Comparison of ENCODE assay signal across 11 mouse cellular contexts in the genomic region with DNA sequence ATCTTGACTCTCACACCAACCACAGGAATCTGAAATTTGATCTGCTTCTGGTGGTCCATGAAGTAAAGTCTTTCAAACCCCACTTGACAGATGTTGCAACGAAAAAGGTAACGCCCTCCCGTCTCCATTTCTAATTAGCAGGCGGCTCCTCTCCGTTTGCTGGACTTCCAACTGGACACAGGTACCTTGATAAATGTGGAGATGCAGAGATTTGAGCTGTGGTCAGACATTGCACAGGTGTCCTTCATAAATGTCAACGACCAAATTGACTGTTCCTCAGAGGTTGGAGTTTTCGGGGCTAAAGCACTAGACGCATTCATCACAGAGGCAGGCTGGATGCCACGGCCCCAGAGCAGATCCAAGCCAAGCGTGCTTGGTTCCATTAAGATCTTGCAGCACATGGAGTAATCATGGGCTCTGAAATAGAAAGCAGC. TPM values are rescaled to one million over a fixed set of nuclear protein-coding genes. Genes with fewer than 3 reads are reported as not detected.
DNase-seq lines count a peak whose midpoint lies in the region; ATAC-seq lines count a peak whose summit lies in the region.
"Had no signal": no experiment of that assay in that cellular context is flagged by ENCODE, and none has a peak within 500 bp of the region (broad histone marks: within the 10 kb centered on the region; RNA-seq: fewer than 3 reads in every experiment).

No protein-coding gene starts in this region.

- H3K27me3 ChIP-seq in kidney, embryonic 15.5 days = no peaks in the 10 kb centered on the region
- H3K27me3 ChIP-seq in embryonic facial prominence, embryonic 12.5 days = no peaks in the 10 kb centered on the region
- H3K27me3 ChIP-seq in limb, embryonic 12.5 days = no peaks in the 10 kb centered on the region
- H3K27me3 ChIP-seq: midbrain, embryonic 13.5 days had no signal

- DNase-seq in kidney, postnatal 25 days = no peak
- DNase-seq in embryo, embryonic 10.5 days (ENCODE audit: low spot score) = peak; percentile 59
- no peak for DNase-seq in right cerebral cortex, adult 2 months (ENCODE audit: low spot score in 2 of 2)
- no peak for DNase-seq in urinary bladder, postnatal 10 days (ENCODE audit: low spot score)
- DNase-seq: cerebellum, postnatal 10 days had no signal

- WGBS in kidney, embryonic 15.5 days = 25% methylated on average over 10 of the region's 10 CpGs
- WGBS in embryonic facial prominence, embryonic 12.5 days = 48% methylated on average over 10 of the region's 10 CpGs
- 13% methylated on average over 10 of the region's 10 CpGs for WGBS in limb, embryonic 12.5 days

- H3K27ac ChIP-seq in kidney, embryonic 15.5 days = peak overlapping the region; percentile 42
- peak overlapping the region; percentile 70; the same call in 1 of the 2 replicates for H3K27ac ChIP-seq in embryonic facial prominence, embryonic 12.5 days
- H3K27ac ChIP-seq in limb, embryonic 12.5 days = peak overlapping the region; percentile 82
- H3K27ac ChIP-seq: hindbrain, embryonic 10.5 days; midbrain, embryonic 13.5 days had no signal

- H3K36me3 ChIP-seq in kidney, embryonic 15.5 days = no peaks in the 10 kb centered on the region
- H3K36me3 ChIP-seq in embryonic facial prominence, embryonic 12.5 days = no peaks in the 10 kb centered on the region
- H3K36me3 ChIP-seq in limb, embryonic 12.5 days = no peaks in the 10 kb centered on the region
- H3K36me3 ChIP-seq: hindbrain, embryonic 10.5 days; midbrain, embryonic 13.5 days had no signal

- no peaks in the 10 kb centered on the region for H3K9me3 ChIP-seq in kidney, embryonic 15.5 days (replicated peaks)
- no peaks in the 10 kb centered on the region for H3K9me3 ChIP-seq in embryonic facial prominence, embryonic 12.5 days
- H3K9me3 ChIP-seq in limb, embryonic 12.5 days = no peaks in the 10 kb centered on the region
- H3K9me3 ChIP-seq: hindbrain, embryonic 10.5 days; midbrain, embryonic 13.5 days had no signal

- no peak overlapping the region for H3K9ac ChIP-seq in kidney, embryonic 15.5 days
- H3K9ac ChIP-seq in embryonic facial prominence, embryonic 12.5 days = no peak overlapping the region
- H3K9ac ChIP-seq in limb, embryonic 12.5 days (replicated peaks) = no peak overlapping the region
- H3K9ac ChIP-seq: midbrain, embryonic 13.5 days had no signal

- peak overlapping the region; percentile 19; the same call in 1 of the 2 replicates for H3K4me3 ChIP-seq in kidney, embryonic 15.5 days (replicated peaks)
- no peak overlapping the region for H3K4me3 ChIP-seq in embryonic facial prominence, embryonic 12.5 days
- 0 out of 2 replicates have a peak overlapping the region, but pooled peaks have one; percentile 12 for H3K4me3 ChIP-seq in limb, embryonic 12.5 days (replicated peaks)
- H3K4me3 ChIP-seq: hindbrain, embryonic 10.5 days; midbrain, embryonic 13.5 days had no signal

- no peak for ATAC-seq in kidney, embryonic 15.5 days (replicated peaks; ENCODE audit: low FRiP score)
- ATAC-seq in embryonic facial prominence, embryonic 12.5 days (ENCODE audit: insufficient number of reproducible peaks, insufficient read depth, low FRiP score, low TSS enrichment) = no peak
- ATAC-seq in limb, embryonic 12.5 days (ENCODE audit: insufficient number of reproducible peaks, insufficient read depth, low FRiP score, low TSS enrichment, low read depth) = no peak
- ATAC-seq: forebrain, embryonic 14.5 days; midbrain, embryonic 13.5 days had no signal

- peak overlapping the region; percentile 49 for H3K4me2 ChIP-seq in kidney, embryonic 15.5 days
- H3K4me2 ChIP-seq in embryonic facial prominence, embryonic 12.5 days (replicated peaks) = no peak overlapping the region
- H3K4me2 ChIP-seq in limb, embryonic 12.5 days = peak overlapping the region; percentile 48
- H3K4me2 ChIP-seq: midbrain, embryonic 13.5 days had no signal

- 0 out of 2 replicates have a peak, but pooled peaks cover 4% of the 10 kb centered on the region for H3K4me1 ChIP-seq in kidney, embryonic 15.5 days
- H3K4me1 ChIP-seq in embryonic facial prominence, embryonic 12.5 days = peaks cover 15% of the 10 kb centered on the region
- peaks cover 35% of the 10 kb centered on the region for H3K4me1 ChIP-seq in limb, embryonic 12.5 days (replicated peaks)
- H3K4me1 ChIP-seq: midbrain, embryonic 13.5 days had no signal

RNA-seq across cellular contexts. Expression of a gene that starts 47.8 kb away (rescaled TPM):
- polyA plus RNA-seq in kidney, embryonic 15.5 days (2015; fragmentation: Nextera tagmentation; extraction: Ambion mirVana) = 3.4 TPM in 2 replicates
- 3.9 and 4.1 TPM in 2 replicates for polyA plus RNA-seq in embryonic facial prominence, embryonic 12.5 days (2016; fragmentation: Nextera tagmentation; extraction: Ambion mirVana)
- polyA plus RNA-seq in limb, embryonic 12.5 days (2016; fragmentation: Nextera tagmentation; extraction: Ambion mirVana) = 3.6 and 3.8 TPM in 2 replicates
